Mouse (Mus musculus) kidney, adult 18-20 months (tissue): ENCODE results near the gene Cln6.
A peak's percentile ranks its signal among the peaks of the same experiment; 100 is the strongest.
"Not testable (repeated sequence)": the region's sequence is repeated elsewhere in the genome, so short reads cannot be mapped to it uniquely, and the experiment has no call there.

ENCODE experiments used
- DNase-seq: peaks from one replicate; pipeline ENCODE4 v3.0.0; 2021

The Cln6 gene

GRCm38 (mm10) chr9:62838506-62839171, at the start of gene Cln6:
Gene Cln6, plus strand, starts transcription at chr9:62838785.
- peak; percentile 77 for DNase-seq

- DNase-seq = no peak
Observed at GRCm38 (mm10) chr9:62789856-62790255, 48.7 kb upstream of the Cln6 start.

GRCm38 (mm10) chr9:62799218-62799617, 39.4 kb upstream of the Cln6 start:
- not testable (repeated sequence) for DNase-seq

GRCm38 (mm10) chr9:62810095-62810494, 28.5 kb upstream of the Cln6 start:
- DNase-seq = no peak

GRCm38 (mm10) chr9:62810543-62811515, 27.8 kb upstream of the Cln6 start:
- no peak for DNase-seq

- DNase-seq = peak; percentile 94
Observed at GRCm38 (mm10) chr9:62811516-62812121, 27.0 kb upstream of the Cln6 start, which contains the start of gene Fem1b. Gene Fem1b, minus strand, starts transcription at chr9:62811934.

GRCm38 (mm10) chr9:62812216-62813049, 26.2 kb upstream of the Cln6 start:
- DNase-seq = peak; percentile 9

GRCm38 (mm10) chr9:62814751-62815150, 23.8 kb upstream of the Cln6 start:
- no peak for DNase-seq

GRCm38 (mm10) chr9:62816323-62817098, 22.1 kb upstream of the Cln6 start:
- no peak for DNase-seq

GRCm38 (mm10) chr9:62817099-62817571, 21.4 kb upstream of the Cln6 start:
- no peak for DNase-seq

- DNase-seq = peak; percentile 30
Observed at GRCm38 (mm10) chr9:62817828-62818614, 20.6 kb upstream of the Cln6 start.

GRCm38 (mm10) chr9:62819494-62819893, 19.1 kb upstream of the Cln6 start:
- DNase-seq = no peak

- DNase-seq = not testable (repeated sequence)
Observed at GRCm38 (mm10) chr9:62819910-62820309, 18.7 kb upstream of the Cln6 start.

- no peak for DNase-seq
Observed at GRCm38 (mm10) chr9:62820829-62821228, 17.8 kb upstream of the Cln6 start.

GRCm38 (mm10) chr9:62821811-62822210, 16.8 kb upstream of the Cln6 start:
- DNase-seq = no peak

- no peak for DNase-seq
Observed at GRCm38 (mm10) chr9:62825791-62826393, 12.7 kb upstream of the Cln6 start.

GRCm38 (mm10) chr9:62826456-62826855, 12.1 kb upstream of the Cln6 start:
- DNase-seq = no peak

- DNase-seq = peak; percentile 40
Observed at GRCm38 (mm10) chr9:62827939-62828652, 10.5 kb upstream of the Cln6 start.

- peak; percentile 97 for DNase-seq
Observed at GRCm38 (mm10) chr9:62828662-62829086, 9.9 kb upstream of the Cln6 start.
